Mouse (Mus musculus): ENCODE measurements around the gene Ugt2b34. TPM values are rescaled to one million over a fixed set of nuclear protein-coding genes. Genes with fewer than 3 reads are reported as not detected.

Ugt2b34 gene
- total and polyA plus RNA-seq, 3 experiments, result 0.14 TPM; not detected in 2

GRCm38 (mm10) chr5:86889933-86890332 is 16.8 kb downstream of the Ugt2b34 start:
- no peak overlapping the region for H3K27ac ChIP-seq
- H3K27me3 ChIP-seq (ENCODE audit: control insufficient read depth, insufficient read depth, low read length), result no peaks in the 10 kb centered on the region
- TF ChIP-seq EP300 (IDR thresholded peaks at IDR 0.05; ENCODE audit: insufficient read depth, low read depth, low read length), result no peak
- no peak for TF ChIP-seq CTCF (IDR thresholded peaks at IDR 0.05)
- TF ChIP-seq POLR2A (IDR thresholded peaks at IDR 0.05; ENCODE audit: insufficient read depth, low read depth, low read length), result no peak
- no peak for DNase-seq
- H3K9ac ChIP-seq (ENCODE audit: low read depth, low read length), result no peak overlapping the region
- intact Hi-C loops (cut with DNase I), result loop anchor here (5.0 kb wide), 1 partner anchor 252 kb away; the partner anchor contains the start of gene Ugt2b5
- H3K4me1 ChIP-seq (ENCODE audit: control insufficient read depth, insufficient read depth, low read length), result no peaks in the 10 kb centered on the region
- no peaks in the 10 kb centered on the region for H3K36me3 ChIP-seq (ENCODE audit: control insufficient read depth, insufficient read depth, low read length)
- H3K79me2 ChIP-seq (replicated peaks; ENCODE audit: control insufficient read depth, insufficient read depth, low read length), result no peaks in the 10 kb centered on the region
- H3K4me3 ChIP-seq, result no peak overlapping the region
- 76% methylated on average over 1 of the region's 1 CpGs for WGBS

DNA sequence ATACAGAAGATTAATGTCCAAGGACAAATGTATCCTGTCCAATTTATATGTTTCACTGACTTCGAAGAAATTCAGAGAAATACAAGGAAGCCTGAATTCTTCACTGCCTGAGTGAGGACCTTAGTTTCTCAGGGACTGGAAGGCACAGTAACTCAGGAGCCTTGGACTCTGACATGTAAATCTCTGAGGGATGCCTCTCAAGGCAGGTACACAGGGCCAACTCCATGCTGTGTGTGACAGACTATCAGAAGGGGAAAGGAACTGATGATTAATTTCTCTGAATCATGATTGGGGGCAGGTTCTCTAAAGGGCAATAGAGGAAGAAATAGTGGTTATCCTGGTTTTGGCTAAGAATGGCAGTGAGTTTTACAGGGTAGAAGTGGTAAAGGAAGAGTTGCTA is 18.3 kb downstream of the Ugt2b34 start:
- Histone ChIP-seq H3K27ac (no peak overlapping the region), H3K4me3 (no peak overlapping the region), H3K4me1 (ENCODE audit: control insufficient read depth, insufficient read depth, low read length) (no peaks in the 10 kb centered on the region), H3K9ac (ENCODE audit: low read depth, low read length) (no peak overlapping the region), H3K27me3 (ENCODE audit: control insufficient read depth, insufficient read depth, low read length) (no peaks in the 10 kb centered on the region), H3K79me2 (replicated peaks; ENCODE audit: control insufficient read depth, insufficient read depth, low read length) (no peaks in the 10 kb centered on the region), H3K36me3 (ENCODE audit: control insufficient read depth, insufficient read depth, low read length) (no peaks in the 10 kb centered on the region)
- intact Hi-C loops (cut with DNase I), result loop anchor here (5.0 kb wide), 1 partner anchor 254 kb away; the partner anchor contains the start of gene Ugt2b5
- TF ChIP-seq POLR2A (IDR thresholded peaks at IDR 0.05; ENCODE audit: insufficient read depth, low read depth, low read length) (no peak), CTCF (IDR thresholded peaks at IDR 0.05) (no peak), EP300 (IDR thresholded peaks at IDR 0.05; ENCODE audit: insufficient read depth, low read depth, low read length) (no peak)
- no peak for DNase-seq
- WGBS, result 53% methylated on average over 1 of the region's 1 CpGs

GRCm38 (mm10) chr5:86887081-86887480 is 19.7 kb downstream of the Ugt2b34 start:
- 87% methylated on average over 1 of the region's 1 CpGs for WGBS
- no peak overlapping the region for H3K27ac ChIP-seq
- no peaks in the 10 kb centered on the region for H3K4me1 ChIP-seq (ENCODE audit: control insufficient read depth, insufficient read depth, low read length)
- no peak for DNase-seq
- H3K4me3 ChIP-seq, result no peak overlapping the region
- TF ChIP-seq EP300 (IDR thresholded peaks at IDR 0.05; ENCODE audit: insufficient read depth, low read depth, low read length) (no peak), POLR2A (IDR thresholded peaks at IDR 0.05; ENCODE audit: insufficient read depth, low read depth, low read length) (no peak), CTCF (IDR thresholded peaks at IDR 0.05) (no peak)
- H3K79me2 ChIP-seq (replicated peaks; ENCODE audit: control insufficient read depth, insufficient read depth, low read length), result no peaks in the 10 kb centered on the region
- no peaks in the 10 kb centered on the region for H3K36me3 ChIP-seq (ENCODE audit: control insufficient read depth, insufficient read depth, low read length)
- intact Hi-C loops (cut with DNase I), result loop anchor here (5.0 kb wide), 1 partner anchor 255 kb away; the partner anchor contains the start of gene Ugt2b5
- H3K9ac ChIP-seq (ENCODE audit: low read depth, low read length), result no peak overlapping the region
- H3K27me3 ChIP-seq (ENCODE audit: control insufficient read depth, insufficient read depth, low read length), result no peaks in the 10 kb centered on the region

- Histone ChIP-seq H3K27me3 (ENCODE audit: control insufficient read depth, insufficient read depth, low read length) (no peaks in the 10 kb centered on the region), H3K9ac (ENCODE audit: low read depth, low read length) (no peak overlapping the region), H3K27ac (no peak overlapping the region), H3K4me3 (no peak overlapping the region), H3K36me3 (ENCODE audit: control insufficient read depth, insufficient read depth, low read length) (no peaks in the 10 kb centered on the region), H3K4me1 (ENCODE audit: control insufficient read depth, insufficient read depth, low read length) (no peaks in the 10 kb centered on the region), H3K79me2 (replicated peaks; ENCODE audit: control insufficient read depth, insufficient read depth, low read length) (no peaks in the 10 kb centered on the region)
- intact Hi-C loops (cut with DNase I), result loop anchor here (5.0 kb wide), 1 partner anchor 256 kb away; the partner anchor contains the start of gene Ugt2b5
- DNase-seq, result no peak
- TF ChIP-seq POLR2A (IDR thresholded peaks at IDR 0.05; ENCODE audit: insufficient read depth, low read depth, low read length) (no peak), CTCF (IDR thresholded peaks at IDR 0.05) (peak; percentile 45), EP300 (IDR thresholded peaks at IDR 0.05; ENCODE audit: insufficient read depth, low read depth, low read length) (no peak)
- 36% methylated on average over 3 of the region's 3 CpGs for WGBS
Measured at GRCm38 (mm10) chr5:86886620-86887019, 20.1 kb downstream of the Ugt2b34 start.

GRCm38 (mm10) chr5:86871877-86872276 is 34.9 kb downstream of the Ugt2b34 start:
- Histone ChIP-seq H3K79me2 (replicated peaks; ENCODE audit: control insufficient read depth, insufficient read depth, low read length) (no peaks in the 10 kb centered on the region), H3K27ac (no peak overlapping the region), H3K4me3 (no peak overlapping the region), H3K27me3 (ENCODE audit: control insufficient read depth, insufficient read depth, low read length) (no peaks in the 10 kb centered on the region), H3K36me3 (ENCODE audit: control insufficient read depth, insufficient read depth, low read length) (no peaks in the 10 kb centered on the region), H3K9ac (ENCODE audit: low read depth, low read length) (no peak overlapping the region), H3K4me1 (ENCODE audit: control insufficient read depth, insufficient read depth, low read length) (no peaks in the 10 kb centered on the region)
- no peak for DNase-seq
- TF ChIP-seq POLR2A (IDR thresholded peaks at IDR 0.05; ENCODE audit: insufficient read depth, low read depth, low read length), result no peak
- TF ChIP-seq EP300 (IDR thresholded peaks at IDR 0.05; ENCODE audit: insufficient read depth, low read depth, low read length), result no peak
- no peak for TF ChIP-seq CTCF (IDR thresholded peaks at IDR 0.05)
- WGBS, result 14% methylated on average over 1 of the region's 1 CpGs
- intact Hi-C loops (cut with DNase I), result no loop called here

DNA sequence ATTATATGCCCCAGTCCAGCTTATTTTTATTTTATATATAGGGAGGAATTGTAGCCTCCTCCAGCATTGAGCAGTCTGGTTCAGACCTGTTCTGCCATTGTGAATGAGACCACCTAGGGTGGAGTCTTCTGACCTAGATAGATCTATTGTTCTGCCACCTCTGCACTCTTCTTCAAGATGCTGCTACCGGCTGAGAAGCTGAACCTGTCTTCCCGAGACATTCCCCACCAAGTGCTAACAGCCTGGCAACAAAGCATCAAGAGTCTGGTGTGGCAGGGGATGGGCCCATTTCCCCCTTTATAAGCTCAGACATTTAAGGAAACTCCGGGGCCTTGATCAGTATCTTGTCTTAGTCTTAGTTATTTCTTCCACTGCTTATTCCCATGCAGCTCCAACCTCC is 48.4 kb downstream of the Ugt2b34 start:
- TF ChIP-seq POLR2A (IDR thresholded peaks at IDR 0.05; ENCODE audit: insufficient read depth, low read depth, low read length) (no peak), CTCF (IDR thresholded peaks at IDR 0.05) (no peak), EP300 (IDR thresholded peaks at IDR 0.05; ENCODE audit: insufficient read depth, low read depth, low read length) (no peak)
- Histone ChIP-seq H3K4me1 (ENCODE audit: control insufficient read depth, insufficient read depth, low read length) (no peaks in the 10 kb centered on the region), H3K27ac (no peak overlapping the region), H3K79me2 (replicated peaks; ENCODE audit: control insufficient read depth, insufficient read depth, low read length) (no peaks in the 10 kb centered on the region), H3K4me3 (no peak overlapping the region), H3K36me3 (ENCODE audit: control insufficient read depth, insufficient read depth, low read length) (no peaks in the 10 kb centered on the region), H3K27me3 (ENCODE audit: control insufficient read depth, insufficient read depth, low read length) (no peaks in the 10 kb centered on the region), H3K9ac (ENCODE audit: low read depth, low read length) (no peak overlapping the region)
- DNase-seq, result no peak
- whole genome bisulfite sequencing, result 60% methylated on average over 3 of the region's 3 CpGs
- intact Hi-C loops (cut with DNase I), result no loop called here

Data from heart, adult 2 months (tissue).